Mouse (Mus musculus) macrophage (primary cell): ENCODE results near the gene Gnb1l. TPM values are rescaled to one million over a fixed set of nuclear protein-coding genes. Genes with fewer than 3 reads are reported as not detected.

ENCODE experiments used
- H3K27ac ChIP-seq: fragments of 350-480 bp; formaldehyde crosslinking; 2 replicates; pipeline ENCODE4 v1.9.0; 2021
- H3K36me3 ChIP-seq: fragments of 350-480 bp; formaldehyde crosslinking; 2 replicates; pipeline ENCODE4 v1.9.0; 2021; ENCODE audit errors: inconsistent target
- H3K4me3 ChIP-seq: fragments of 350-480 bp; formaldehyde crosslinking; 2 replicates; pipeline ENCODE4 v1.9.0; 2021; ENCODE audit errors: inconsistent target
- H3K79me2 ChIP-seq: fragments of 350-480 bp; formaldehyde crosslinking; 2 replicates; pipeline ENCODE4 v1.9.0; 2021; ENCODE audit errors: inconsistent target
- WGBS: methylation state at CpG from one replicate; pipeline ENCODE4 v1.1.7; 2026; ENCODE audit warnings: inconsistent platforms; ENCODE audit not compliant: missing documents; 5-methylcytosine and 5-hydroxymethylcytosine counted together
- polyA plus RNA-seq: library from polyadenylated mRNA; stranded (reverse); fragments of 250-400 nt; gene quantifications from 3 replicates; pipeline ENCODE4 v1.2.4, GENCODE M21; 2018; ENCODE audit warnings: inconsistent platforms
- total RNA-seq, 78 experiments: library from RNA; depleted of rRNA; stranded (reverse); fragments of 250-400 nt; gene quantifications; 1 replicate in 9 of 78; 2 replicates in 24 of 78; 3 replicates in 43 of 78; 4 replicates in 2 of 78; pipeline ENCODE4 v1.2.4; 2018; ENCODE audit warnings: inconsistent platforms in 56 of 78

Gene Gnb1l
- total RNA-seq (2018; cell fraction: chromatin; rRNA removed), result 1 to 10 TPM in 21 of 26 experiments, under 1 TPM in 2, not detected in 3; 0.62 to 4.9 (median 1.9) TPM
- 1 to 10 TPM in 25 of 26 experiments, under 1 TPM in 1; 0.98 to 2.6 (median 1.7) TPM for total RNA-seq (2018; cell fraction: cytosol; rRNA removed)
- 1 to 10 TPM in 17 of 26 experiments, under 1 TPM in 7, not detected in 2; 0.48 to 6.5 (median 1.5) TPM for total RNA-seq (2018; cell fraction: nucleus; rRNA removed)
- 0.89 to 4.1 TPM (median 1.3 TPM) in 3 replicates for polyA plus RNA-seq

GRCm38 (mm10) chr16:18498558-18498990 lies at the start of gene Gnb1l, which contains the start of gene Rtl10:
Gene Gnb1l, plus strand, starts transcription at chr16:18498713.
Gene Rtl10, plus strand, starts transcription at chr16:18498901.
- Histone ChIP-seq H3K79me2 (no peaks in the 10 kb centered on the region), H3K4me3 (peak within 1 kb of the TSS; percentile 85), H3K36me3 (no peaks in the 10 kb centered on the region), H3K27ac (peak within 1 kb of the TSS; percentile 62)
- 0% methylated on average over 44 of the region's 51 CpGs for WGBS

GRCm38 (mm10) chr16:18449005-18449404 lies 49.5 kb upstream of the Gnb1l start:
- H3K4me3 ChIP-seq, result no peak overlapping the region
- WGBS, result 97% methylated on average over 4 of the region's 4 CpGs
- H3K36me3 ChIP-seq, result peaks cover 24% of the 10 kb centered on the region; the same call in 1 of the 2 replicates

GRCm38 (mm10) chr16:18451486-18452181 lies 46.9 kb upstream of the Gnb1l start:
- H3K27ac ChIP-seq, result no peak overlapping the region
- 91% methylated on average over 9 of the region's 9 CpGs for WGBS
- no peaks in the 10 kb centered on the region for H3K79me2 ChIP-seq
- H3K4me3 ChIP-seq, result no peak overlapping the region
- H3K36me3 ChIP-seq, result peaks cover 31% of the 10 kb centered on the region; the same call in 1 of the 2 replicates

More at GRCm38 (mm10) chr16:18449005-18449404, 49.5 kb upstream of the Gnb1l start:
- Histone ChIP-seq H3K79me2 (no peaks in the 10 kb centered on the region), H3K27ac (no peak overlapping the region)

GRCm38 (mm10) chr16:18452361-18452862 lies 46.1 kb upstream of the Gnb1l start:
- WGBS, result 93% methylated on average over 8 of the region's 8 CpGs
- Histone ChIP-seq H3K79me2 (no peaks in the 10 kb centered on the region), H3K36me3 (peaks cover 39% of the 10 kb centered on the region), H3K4me3 (no peak overlapping the region), H3K27ac (no peak overlapping the region)

GRCm38 (mm10) chr16:18453846-18454245 lies 44.7 kb upstream of the Gnb1l start:
- Histone ChIP-seq H3K27ac (no peak overlapping the region), H3K36me3 (peaks cover 49% of the 10 kb centered on the region), H3K4me3 (no peak overlapping the region), H3K79me2 (no peaks in the 10 kb centered on the region)
- WGBS, result 90% methylated on average over 5 of the region's 5 CpGs

- Histone ChIP-seq H3K4me3 (no peak overlapping the region), H3K36me3 (peaks cover 53% of the 10 kb centered on the region)
- 64% methylated on average over 5 of the region's 6 CpGs for WGBS
These were observed 43.1 kb upstream of the Gnb1l start for GRCm38 (mm10) chr16:18455407-18455806.

GRCm38 (mm10) chr16:18458661-18459060 lies 39.9 kb upstream of the Gnb1l start:
- H3K4me3 ChIP-seq, result no peak overlapping the region

More at GRCm38 (mm10) chr16:18455407-18455806, 43.1 kb upstream of the Gnb1l start:
- Histone ChIP-seq H3K27ac (no peak overlapping the region), H3K79me2 (no peaks in the 10 kb centered on the region)

GRCm38 (mm10) chr16:18459335-18459954 lies 39.1 kb upstream of the Gnb1l start:
- peaks cover 41% of the 10 kb centered on the region for H3K36me3 ChIP-seq
- H3K4me3 ChIP-seq, result no peak overlapping the region
- WGBS, result 61% methylated on average over 12 of the region's 12 CpGs

More at GRCm38 (mm10) chr16:18458661-18459060, 39.9 kb upstream of the Gnb1l start:
- H3K79me2 ChIP-seq, result no peaks in the 10 kb centered on the region
- H3K36me3 ChIP-seq, result peaks cover 45% of the 10 kb centered on the region
- H3K27ac ChIP-seq, result no peak overlapping the region

GRCm38 (mm10) chr16:18459955-18460370 lies 38.5 kb upstream of the Gnb1l start:
- WGBS, result 47% methylated on average over 11 of the region's 11 CpGs
- no peaks in the 10 kb centered on the region for H3K79me2 ChIP-seq
- no peak overlapping the region for H3K4me3 ChIP-seq
- H3K27ac ChIP-seq, result no peak overlapping the region
- peaks cover 36% of the 10 kb centered on the region for H3K36me3 ChIP-seq

More at GRCm38 (mm10) chr16:18459335-18459954, 39.1 kb upstream of the Gnb1l start:
- Histone ChIP-seq H3K79me2 (no peaks in the 10 kb centered on the region), H3K27ac (no peak overlapping the region)

GRCm38 (mm10) chr16:18460826-18461225 lies 37.7 kb upstream of the Gnb1l start:
- no peaks in the 10 kb centered on the region for H3K79me2 ChIP-seq
- H3K4me3 ChIP-seq, result no peak overlapping the region
- peaks cover 30% of the 10 kb centered on the region for H3K36me3 ChIP-seq
- WGBS, result 96% methylated on average over 3 of the region's 3 CpGs
- H3K27ac ChIP-seq, result no peak overlapping the region

- no peak overlapping the region for H3K4me3 ChIP-seq
- no peak overlapping the region for H3K27ac ChIP-seq
- WGBS, result 97% methylated on average over 9 of the region's 9 CpGs
- peaks cover 18% of the 10 kb centered on the region for H3K36me3 ChIP-seq
- no peaks in the 10 kb centered on the region for H3K79me2 ChIP-seq
These were observed 36.5 kb upstream of the Gnb1l start for GRCm38 (mm10) chr16:18462031-18462430.

- WGBS, result 82% methylated on average over 8 of the region's 8 CpGs
- peaks cover 12% of the 10 kb centered on the region for H3K36me3 ChIP-seq
- no peak overlapping the region for H3K4me3 ChIP-seq
- no peak overlapping the region for H3K27ac ChIP-seq
- H3K79me2 ChIP-seq, result no peaks in the 10 kb centered on the region
These were observed 35.9 kb upstream of the Gnb1l start for GRCm38 (mm10) chr16:18462598-18462997.

- Histone ChIP-seq H3K27ac (no peak overlapping the region), H3K36me3 (peaks cover 10% of the 10 kb centered on the region; the same call in 1 of the 2 replicates), H3K4me3 (no peak overlapping the region), H3K79me2 (no peaks in the 10 kb centered on the region)
- 67% methylated on average over 3 of the region's 3 CpGs for WGBS
These were observed 34.2 kb upstream of the Gnb1l start for GRCm38 (mm10) chr16:18464271-18464670.

GRCm38 (mm10) chr16:18470829-18471228 lies 27.7 kb upstream of the Gnb1l start:
- Histone ChIP-seq H3K27ac (no peak overlapping the region), H3K4me3 (no peak overlapping the region), H3K36me3 (peaks cover 36% of the 10 kb centered on the region; the same call in 1 of the 2 replicates), H3K79me2 (no peaks in the 10 kb centered on the region)
- 82% methylated on average over 1 of the region's 1 CpGs for WGBS
